Mouse (Mus musculus): ENCODE measurements around the gene Fam227b. TPM values are rescaled to one million over a fixed set of nuclear protein-coding genes. Genes with fewer than 3 reads are reported as not detected.

Fam227b gene
- total RNA-seq, 2 experiments from 2014 or later: not detected

GRCm38 (mm10) chr2:126006088-126006487, 145.7 kb downstream of the Fam227b start:
- peak; percentile 66 for DNase-seq

GRCm38 (mm10) chr2:126002291-126002690, 149.5 kb downstream of the Fam227b start:
- no peak for DNase-seq

- peak; percentile 10 for DNase-seq
These were observed 175.9 kb downstream of the Fam227b start for GRCm38 (mm10) chr2:125975808-125976345.

DNA sequence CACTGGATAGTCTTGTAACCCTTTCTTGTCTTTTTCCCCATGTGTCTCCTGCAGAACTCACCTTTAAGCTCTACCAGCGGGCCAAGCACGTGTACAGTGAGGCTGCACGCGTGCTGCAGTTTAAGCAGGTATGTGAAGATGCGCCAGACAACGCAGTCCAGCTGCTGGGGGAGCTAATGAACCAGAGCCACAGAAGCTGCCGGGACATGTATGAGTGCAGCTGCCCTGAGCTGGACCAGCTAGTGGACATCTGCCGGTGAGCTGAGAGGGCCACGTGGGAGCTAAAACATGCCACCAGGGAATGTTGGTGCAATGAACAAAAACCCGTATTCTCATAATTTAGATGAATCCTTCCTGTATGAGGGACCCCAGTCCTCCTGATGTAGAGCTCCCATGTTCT, 176.6 kb downstream of the Fam227b start:
- no peak for DNase-seq

DNA sequence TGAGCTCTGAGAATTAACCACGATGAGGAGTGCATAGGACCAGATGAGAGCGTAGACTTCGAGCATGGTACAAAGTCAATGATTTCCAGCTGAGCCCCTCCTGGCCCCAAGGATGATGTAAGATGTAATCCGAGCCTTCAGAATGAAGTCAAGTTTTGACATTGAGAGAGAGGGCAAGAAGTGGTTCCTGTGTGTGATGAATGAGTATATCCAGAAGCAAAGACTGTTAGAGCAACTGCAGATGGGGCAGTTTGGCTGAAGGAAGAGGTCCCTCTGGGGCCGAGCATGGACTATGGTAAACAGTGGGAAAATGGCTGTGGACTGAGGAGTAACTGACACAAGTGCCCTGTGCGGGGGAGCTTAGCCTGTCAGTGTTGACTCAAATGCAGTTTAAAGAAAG, 178.6 kb downstream of the Fam227b start:
- no peak for DNase-seq

- DNase-seq: no peak
These were observed 183.0 kb downstream of the Fam227b start for GRCm38 (mm10) chr2:125968811-125969210.

- DNase-seq: no peak
These were observed 203.6 kb downstream of the Fam227b start for GRCm38 (mm10) chr2:125948195-125948594.

DNA sequence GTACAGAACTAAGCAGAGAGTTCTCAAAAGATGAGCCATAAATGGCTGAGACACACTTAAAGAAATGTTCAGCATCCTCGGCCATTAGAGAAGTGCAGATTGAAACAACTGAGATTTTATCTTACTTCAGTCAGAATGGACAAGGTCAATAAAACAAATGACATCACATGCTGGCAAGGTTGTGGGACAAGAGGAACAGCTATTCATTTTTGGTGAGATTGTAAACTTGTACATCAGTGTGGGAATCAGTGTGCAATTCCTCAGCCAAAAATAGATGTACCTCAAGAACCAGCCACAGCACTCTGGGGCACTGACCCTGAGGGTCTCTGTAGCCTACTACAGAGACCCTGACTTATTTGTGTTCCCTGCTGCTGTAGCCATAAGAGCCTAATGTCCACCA, 208.5 kb downstream of the Fam227b start:
- DNase-seq: peak; percentile 34

DNA sequence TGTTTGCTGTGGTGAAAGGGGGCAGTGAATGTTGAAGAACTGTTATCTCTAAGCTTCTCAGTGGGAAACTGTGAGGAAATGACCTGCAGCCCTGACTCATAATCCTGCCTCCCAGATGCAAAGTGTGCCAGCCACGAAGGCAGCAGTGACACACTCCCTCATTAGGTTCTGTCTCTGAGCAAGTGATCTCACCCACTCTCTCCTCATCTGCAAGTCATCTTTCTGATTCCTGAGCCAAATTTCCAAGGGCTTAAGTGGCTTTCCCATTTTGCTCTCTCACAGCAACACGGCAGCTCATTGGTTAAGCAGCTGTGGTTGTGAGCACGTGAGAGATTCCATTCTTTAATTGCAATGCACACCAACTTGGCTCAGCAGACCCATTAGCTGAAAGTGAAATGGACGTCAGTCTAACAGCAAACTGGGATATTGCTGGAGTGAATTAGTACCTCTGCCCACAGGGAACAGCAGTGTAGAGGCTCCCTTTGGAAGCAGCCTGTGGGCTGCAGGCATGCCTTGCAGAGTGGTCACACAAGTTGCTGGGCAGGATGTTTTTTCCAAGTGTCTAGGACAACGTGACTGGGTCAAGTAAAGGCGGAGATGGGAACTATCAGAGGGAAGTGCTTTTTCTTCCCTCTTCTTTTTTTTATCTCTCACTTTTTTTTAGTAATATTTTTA, 210.6 kb downstream of the Fam227b start:
- peak; percentile 37 for DNase-seq

DNA sequence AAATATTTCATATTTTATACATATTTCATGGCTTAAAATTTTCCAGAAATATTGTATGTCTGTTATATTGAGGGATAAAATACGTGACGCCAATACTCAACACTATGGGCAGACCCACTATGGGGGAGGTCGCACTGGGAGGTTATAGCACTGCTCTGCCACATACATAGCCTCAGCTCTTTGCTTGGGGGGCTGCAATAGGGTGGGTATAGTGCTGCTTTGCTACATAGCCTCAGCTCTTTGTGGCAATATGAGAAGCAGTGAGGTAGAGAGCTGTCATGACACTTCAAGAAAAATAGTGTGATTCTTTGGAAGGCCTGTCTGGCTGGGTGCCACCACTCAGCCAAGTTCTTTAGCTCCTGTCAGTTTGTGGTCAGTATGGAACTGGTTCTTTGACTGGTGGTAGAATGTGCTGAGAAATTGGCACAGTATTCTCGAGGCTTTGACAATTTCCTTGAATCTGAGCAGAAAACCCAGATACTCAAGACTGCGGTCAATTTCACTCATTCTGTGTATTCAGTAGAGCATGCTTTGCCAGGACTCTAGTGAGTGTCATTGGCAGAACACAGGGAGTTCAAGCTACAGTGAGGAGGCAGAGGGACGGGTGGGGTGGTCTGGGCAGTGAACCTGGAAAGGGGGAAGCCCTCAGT, 212.7 kb downstream of the Fam227b start:
- DNase-seq: no peak

DNA sequence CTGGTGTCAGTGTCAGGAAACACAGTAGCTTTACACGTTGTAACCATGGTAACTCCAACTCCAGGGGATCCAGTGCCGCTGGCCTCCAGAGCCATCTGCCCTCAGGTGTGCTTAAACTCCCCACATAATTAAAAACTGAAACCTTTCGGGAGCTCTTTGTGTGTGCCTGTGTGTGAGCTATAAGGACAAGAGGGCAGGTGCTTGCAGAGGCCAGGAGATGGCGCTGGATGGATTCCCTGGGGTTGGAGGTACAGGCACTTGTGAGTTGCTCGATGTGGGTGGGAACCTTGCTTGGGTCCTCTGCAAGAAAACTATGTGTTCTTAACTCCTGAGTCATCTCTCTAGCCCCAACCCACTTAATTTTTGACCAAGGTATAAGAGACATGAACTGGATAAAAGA, 215.4 kb downstream of the Fam227b start:
- DNase-seq: no peak

DNA sequence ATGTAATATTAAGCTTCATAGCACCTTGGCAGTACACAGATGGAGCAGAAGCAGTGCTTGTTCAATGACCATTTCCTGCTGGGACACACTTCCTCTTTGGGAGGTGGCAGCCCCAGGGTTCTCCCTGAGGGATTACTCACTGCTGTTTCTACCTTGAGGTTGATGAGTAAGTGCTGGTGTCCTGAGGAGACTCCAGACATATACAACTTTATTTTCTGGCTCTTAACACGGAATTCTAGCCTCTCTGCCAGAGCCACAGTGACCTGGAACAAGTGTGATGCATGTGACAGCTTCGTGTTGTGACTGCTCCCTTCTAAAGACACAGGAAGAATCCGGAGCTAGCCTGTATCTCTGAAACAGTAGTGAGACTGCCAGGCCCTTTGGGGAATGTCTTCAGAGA, 217.8 kb downstream of the Fam227b start:
- DNase-seq: no peak

Other genes starting within 250 kb of the Fam227b start
- 1 to 10 TPM; 1.5 to 1.9 TPM for gene Fgf7, start 117.3 kb downstream of the Fam227b start, total RNA-seq (2021)
- gene Dtwd1, start 137 bp upstream of the Fam227b start, total RNA-seq (2021): 10 to 100 TPM; 10.2 to 12.2 TPM
- not detected for gene Gm17555, start 63.1 kb upstream of the Fam227b start, total RNA-seq (2021)

Measured in adrenal gland, postnatal 10 days (tissue).